Mouse (Mus musculus) megakaryocyte, embryonic 14.5 days (primary cell): Measurements from ENCODE around the gene Hipk2. TPM values are rescaled to one million over a fixed set of nuclear protein-coding genes. Genes with fewer than 3 reads are reported as not detected.
A peak's percentile ranks its signal among the peaks of the same experiment; 100 is the strongest.

ENCODE experiments used
- H3K27me3 ChIP-seq: replicated peaks from 2 replicates; pipeline ENCODE3; 2012; ENCODE audit warnings: inconsistent platforms
- H3K36me3 ChIP-seq: replicated peaks from 2 replicates; pipeline ENCODE3; 2012; ENCODE audit warnings: low read length, inconsistent platforms, mixed read lengths
- H3K4me1 ChIP-seq: 2 replicates; pipeline ENCODE4 v1.6.1; 2012; ENCODE audit warnings: inconsistent platforms
- H3K4me3 ChIP-seq: replicated peaks from 2 replicates; pipeline ENCODE3; 2012; ENCODE audit warnings: moderate library complexity, mild to moderate bottlenecking, inconsistent platforms
- H3K9me3 ChIP-seq: 2 replicates; pipeline ENCODE4 v1.6.1; 2012; ENCODE audit warnings: inconsistent platforms
- FLI1 ChIP-seq: IDR thresholded peaks from 2 replicates; pipeline ENCODE4 v1.6.1; 2012; ENCODE audit warnings: low read length, inconsistent platforms, mixed read lengths
- GATA1 ChIP-seq: IDR thresholded peaks from 3 replicates; pipeline ENCODE4 v1.6.1; 2012; ENCODE audit warnings: mixed read lengths, low read length, inconsistent platforms, borderline replicate concordance
- polyA plus RNA-seq: library from polyadenylated mRNA; stranded (reverse); fragments of >175 nt; gene quantifications from 2 replicates; pipeline ENCODE4 v1.2.3, GENCODE M21; 2012; ENCODE audit warnings: low replicate concordance; ENCODE audit not compliant: insufficient read depth

Gene Hipk2
- polyA plus RNA-seq, 1 experiment, result 102 TPM

DNA sequence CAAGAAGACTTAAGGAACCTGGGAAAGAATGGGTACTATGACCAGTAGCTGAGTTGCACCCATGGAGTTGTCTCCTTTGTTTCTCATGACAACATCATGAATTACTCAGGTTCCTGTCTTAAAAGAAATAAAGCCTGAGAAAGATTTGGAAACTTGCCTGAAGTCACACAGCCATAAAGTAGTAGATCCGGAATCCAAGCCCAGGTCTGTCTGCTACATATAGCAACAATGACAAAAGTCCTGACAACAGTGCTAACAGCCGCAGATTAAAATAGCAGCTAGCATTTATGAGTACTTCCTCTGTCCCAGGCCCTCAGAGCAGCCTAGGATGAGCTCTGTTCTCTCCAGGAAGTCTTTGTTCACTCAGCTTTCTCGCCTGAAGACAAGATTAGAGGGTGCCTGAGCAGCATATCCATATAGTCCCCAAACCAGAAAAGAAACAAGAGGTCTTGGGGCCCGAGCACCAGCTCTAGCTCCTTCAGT is 69.0 kb downstream of the Hipk2 start:
- no peak for TF ChIP-seq FLI1
- TF ChIP-seq GATA1, result no peak
- Histone ChIP-seq H3K27me3 (no peaks in the 10 kb centered on the region), H3K4me1 (peaks cover 100% of the 10 kb centered on the region), H3K9me3 (peaks cover 4% of the 10 kb centered on the region; the same call in 1 of the 2 replicates), H3K36me3 (peaks cover 88% of the 10 kb centered on the region), H3K4me3 (peak overlapping the region; percentile 83)

DNA sequence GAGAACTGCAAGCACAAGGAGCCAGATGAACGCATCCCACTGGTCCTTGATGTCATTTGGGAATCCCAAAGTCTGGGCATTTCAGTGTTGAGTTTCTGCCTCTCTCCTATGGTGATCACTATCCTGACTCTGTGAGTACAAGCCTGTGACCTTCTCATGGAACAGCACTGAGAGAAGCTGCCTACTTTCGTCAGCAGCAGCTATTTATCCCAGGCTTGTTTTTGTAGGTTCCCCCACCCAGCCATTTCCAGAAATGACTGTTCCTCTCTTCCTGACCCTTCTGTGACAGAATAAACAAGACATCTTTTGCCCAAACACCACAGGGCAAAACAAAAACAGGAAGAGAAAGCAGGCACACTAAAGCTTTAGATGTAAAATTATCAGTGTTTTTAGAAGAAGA is 70.4 kb downstream of the Hipk2 start:
- Histone ChIP-seq H3K27me3 (no peaks in the 10 kb centered on the region), H3K9me3 (peaks cover 4% of the 10 kb centered on the region; the same call in 1 of the 2 replicates), H3K4me3 (no peak overlapping the region), H3K36me3 (peaks cover 87% of the 10 kb centered on the region), H3K4me1 (peaks cover 100% of the 10 kb centered on the region)
- TF ChIP-seq FLI1 (no peak), GATA1 (no peak)

DNA sequence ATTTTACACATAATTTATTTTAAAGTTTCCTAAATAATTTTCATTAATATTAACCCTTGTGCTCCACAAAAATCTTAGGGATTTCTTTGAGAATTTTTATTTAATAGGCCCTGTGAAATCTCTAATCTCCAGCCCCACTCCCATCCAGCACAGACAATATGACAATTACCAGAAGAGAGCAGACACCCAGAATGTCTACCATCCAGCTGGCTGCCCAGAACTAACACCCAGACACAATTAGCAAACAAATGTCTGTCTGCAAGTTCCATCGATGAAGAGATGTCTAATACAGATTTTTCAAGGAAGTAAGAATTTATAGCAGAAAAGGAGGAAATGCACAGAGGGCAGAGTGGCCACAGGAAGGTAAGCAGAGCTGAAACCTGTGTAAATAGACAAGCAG is 74.7 kb downstream of the Hipk2 start:
- H3K4me3 ChIP-seq, result no peak overlapping the region
- TF ChIP-seq GATA1 (no peak), FLI1 (no peak)
- peaks cover 4% of the 10 kb centered on the region; the same call in 1 of the 2 replicates for H3K9me3 ChIP-seq
- peaks cover 100% of the 10 kb centered on the region for H3K4me1 ChIP-seq
- H3K27me3 ChIP-seq, result no peaks in the 10 kb centered on the region
- peaks cover 92% of the 10 kb centered on the region for H3K36me3 ChIP-seq

DNA sequence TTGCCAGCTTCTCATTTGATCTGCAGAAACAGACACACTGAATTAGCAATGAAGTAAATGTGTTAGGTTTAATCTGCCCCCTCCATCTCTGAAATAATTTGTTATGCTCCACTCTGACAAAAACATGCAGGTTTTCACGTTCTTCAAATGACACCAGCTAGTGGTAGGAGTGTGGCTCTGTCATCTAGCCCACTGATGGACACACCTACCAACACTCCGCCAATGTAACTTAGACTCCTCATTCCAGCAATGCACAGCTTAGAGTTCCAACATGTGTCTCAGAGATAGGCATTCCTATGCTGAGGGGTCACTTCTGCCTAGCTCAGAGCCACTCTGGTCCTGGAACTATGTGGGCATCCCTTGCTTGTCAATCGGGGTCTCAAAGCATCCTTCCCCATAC is 78.4 kb downstream of the Hipk2 start:
- Histone ChIP-seq H3K9me3 (no peaks in the 10 kb centered on the region), H3K4me1 (peaks cover 100% of the 10 kb centered on the region), H3K27me3 (no peaks in the 10 kb centered on the region), H3K4me3 (no peak overlapping the region), H3K36me3 (peaks cover 87% of the 10 kb centered on the region)
- TF ChIP-seq GATA1 (no peak), FLI1 (no peak)

DNA sequence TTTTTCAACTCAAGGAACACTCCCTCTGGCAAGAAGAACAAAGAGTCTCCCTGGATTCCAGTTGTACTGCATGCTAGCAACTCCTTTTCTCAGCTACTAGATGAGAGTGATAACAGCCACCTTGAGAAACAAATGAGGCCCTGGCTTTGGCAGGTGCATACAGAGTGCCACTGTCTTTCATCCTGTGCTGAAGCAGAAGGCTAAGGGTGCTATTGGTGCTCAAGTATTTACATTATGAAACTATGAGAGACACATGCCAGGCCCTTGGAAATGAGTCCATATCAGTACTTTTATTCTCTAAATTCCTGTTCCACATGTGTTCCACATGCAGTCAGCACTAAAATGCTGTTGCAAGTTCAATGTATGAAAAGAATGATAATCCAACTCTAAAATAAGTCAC is 79.0 kb downstream of the Hipk2 start:
- H3K4me3 ChIP-seq, result no peak overlapping the region
- peaks cover 87% of the 10 kb centered on the region for H3K36me3 ChIP-seq
- no peaks in the 10 kb centered on the region for H3K9me3 ChIP-seq
- no peaks in the 10 kb centered on the region for H3K27me3 ChIP-seq
- TF ChIP-seq GATA1 (no peak), FLI1 (no peak)
- peaks cover 98% of the 10 kb centered on the region for H3K4me1 ChIP-seq

DNA sequence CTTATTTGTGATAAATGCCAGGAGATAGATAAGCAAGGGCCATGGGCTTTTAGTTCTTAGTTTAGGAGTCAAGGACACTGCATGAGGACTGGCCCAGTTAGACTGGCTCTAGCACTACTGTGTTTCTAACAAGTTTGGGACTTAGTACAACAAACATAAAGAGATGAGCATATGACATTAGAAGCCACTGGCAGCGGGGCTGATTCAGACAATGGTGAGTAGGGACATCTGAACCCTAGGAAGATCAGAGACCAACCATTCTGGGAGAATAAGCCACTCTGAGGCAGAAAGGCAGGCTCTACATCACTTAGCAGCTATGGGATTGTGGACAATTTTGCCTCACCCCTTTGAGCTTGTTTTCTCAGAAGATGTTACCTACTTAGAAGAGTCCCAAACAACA is 79.6 kb downstream of the Hipk2 start:
- TF ChIP-seq FLI1, result no peak
- H3K4me3 ChIP-seq, result no peak overlapping the region
- H3K4me1 ChIP-seq, result peaks cover 96% of the 10 kb centered on the region
- H3K36me3 ChIP-seq, result peaks cover 88% of the 10 kb centered on the region
- no peaks in the 10 kb centered on the region for H3K9me3 ChIP-seq
- H3K27me3 ChIP-seq, result no peaks in the 10 kb centered on the region

DNA sequence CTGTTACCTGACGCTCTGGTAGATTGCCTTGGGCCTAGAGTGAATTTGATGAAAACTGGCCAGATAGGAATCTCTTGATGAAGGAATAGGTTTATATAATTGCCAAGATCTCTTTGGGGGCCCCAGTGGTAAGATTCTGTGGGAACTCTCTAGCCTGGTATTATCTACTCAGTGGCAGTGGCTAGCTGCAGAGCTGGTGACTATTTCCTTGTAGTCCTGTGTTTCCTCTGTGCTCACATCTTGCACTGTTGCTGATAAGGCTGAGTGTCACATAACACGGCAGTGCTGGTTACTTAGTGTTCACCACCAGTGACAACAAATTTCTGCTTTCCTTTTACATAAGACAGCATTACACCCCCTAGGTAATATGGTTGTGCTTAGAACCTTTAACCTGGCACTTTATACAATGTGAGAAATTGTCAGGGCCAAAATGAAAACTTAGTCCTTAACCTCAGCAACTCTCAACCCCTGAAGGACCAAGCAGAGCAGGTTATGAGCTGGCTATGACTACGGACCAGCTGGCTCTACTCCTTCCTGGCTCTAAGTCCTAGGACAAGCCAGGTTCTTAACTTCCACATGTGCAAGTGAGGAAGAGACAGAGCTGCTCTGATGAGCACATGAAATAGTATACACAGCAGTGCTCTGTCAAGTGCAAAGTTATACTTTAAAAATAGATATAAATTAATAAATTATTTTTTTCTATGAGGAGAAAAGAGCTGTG is 80.7 kb downstream of the Hipk2 start:
- H3K36me3 ChIP-seq, result peaks cover 86% of the 10 kb centered on the region

DNA sequence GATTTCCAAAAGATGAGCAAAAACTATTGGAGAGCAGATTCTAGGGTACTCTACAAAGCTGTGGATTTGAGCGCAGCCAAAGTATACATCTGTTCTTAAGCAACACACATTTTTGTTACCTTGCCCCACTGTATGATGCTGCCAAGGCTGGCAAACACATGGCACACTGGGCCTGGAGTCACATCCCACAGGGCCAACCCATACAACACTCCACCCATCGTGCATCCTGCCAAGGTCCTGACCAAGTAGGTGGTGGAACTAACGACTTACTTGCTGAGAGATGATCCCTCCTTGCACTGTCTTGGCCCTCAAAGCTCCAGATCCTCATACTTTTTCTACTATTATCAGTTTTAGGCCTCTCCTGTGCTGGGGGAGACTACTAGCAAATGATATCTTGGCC is 83.0 kb downstream of the Hipk2 start:
- H3K4me3 ChIP-seq, result peak overlapping the region; percentile 38
- H3K36me3 ChIP-seq, result peaks cover 84% of the 10 kb centered on the region
- H3K4me1 ChIP-seq, result peaks cover 93% of the 10 kb centered on the region

More for the DNA sequence above, 80.7 kb downstream of the Hipk2 start:
- no peaks in the 10 kb centered on the region for H3K9me3 ChIP-seq
- no peaks in the 10 kb centered on the region for H3K27me3 ChIP-seq
- TF ChIP-seq GATA1 (peak; percentile 87; the same call in 1 of the 3 replicates), FLI1 (no peak)
- H3K4me1 ChIP-seq, result peaks cover 93% of the 10 kb centered on the region
- H3K4me3 ChIP-seq, result peak overlapping the region; percentile 86

DNA sequence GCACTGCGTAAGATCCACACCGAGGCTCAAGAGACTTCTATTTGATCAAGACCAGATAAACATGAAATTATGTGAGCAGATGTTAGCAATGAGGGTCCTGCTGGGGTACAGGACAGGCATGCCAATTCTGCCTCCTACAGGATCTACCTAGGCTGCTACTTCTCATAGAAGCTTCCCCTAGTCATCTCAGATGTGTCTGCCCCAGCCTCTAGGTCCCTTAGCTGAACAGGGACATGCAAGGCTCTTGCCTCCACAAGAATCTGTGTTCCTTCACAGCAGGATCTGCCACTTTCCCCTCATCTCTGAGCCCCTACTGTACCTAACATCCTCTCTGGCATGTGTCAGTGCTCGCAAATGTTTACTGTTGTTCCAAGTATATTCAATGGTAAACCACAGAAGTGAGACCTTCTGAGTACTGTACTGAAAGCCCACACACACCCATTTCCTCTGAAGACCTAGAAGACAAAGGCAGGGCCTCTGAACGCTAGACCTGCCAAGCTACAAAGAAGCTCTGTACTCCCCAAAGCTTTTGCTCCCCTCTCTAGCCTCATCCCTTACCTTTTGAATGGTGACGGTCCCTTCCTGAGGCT is 86.6 kb downstream of the Hipk2 start:
- Histone ChIP-seq H3K9me3 (no peaks in the 10 kb centered on the region), H3K36me3 (peaks cover 69% of the 10 kb centered on the region), H3K4me1 (peaks cover 93% of the 10 kb centered on the region), H3K27me3 (no peaks in the 10 kb centered on the region), H3K4me3 (peak overlapping the region; percentile 26)
- TF ChIP-seq GATA1 (no peak), FLI1 (no peak)

More for the DNA sequence above, 83.0 kb downstream of the Hipk2 start:
- Histone ChIP-seq H3K27me3 (no peaks in the 10 kb centered on the region), H3K9me3 (no peaks in the 10 kb centered on the region)
- TF ChIP-seq FLI1, result no peak
- TF ChIP-seq GATA1, result no peak

DNA sequence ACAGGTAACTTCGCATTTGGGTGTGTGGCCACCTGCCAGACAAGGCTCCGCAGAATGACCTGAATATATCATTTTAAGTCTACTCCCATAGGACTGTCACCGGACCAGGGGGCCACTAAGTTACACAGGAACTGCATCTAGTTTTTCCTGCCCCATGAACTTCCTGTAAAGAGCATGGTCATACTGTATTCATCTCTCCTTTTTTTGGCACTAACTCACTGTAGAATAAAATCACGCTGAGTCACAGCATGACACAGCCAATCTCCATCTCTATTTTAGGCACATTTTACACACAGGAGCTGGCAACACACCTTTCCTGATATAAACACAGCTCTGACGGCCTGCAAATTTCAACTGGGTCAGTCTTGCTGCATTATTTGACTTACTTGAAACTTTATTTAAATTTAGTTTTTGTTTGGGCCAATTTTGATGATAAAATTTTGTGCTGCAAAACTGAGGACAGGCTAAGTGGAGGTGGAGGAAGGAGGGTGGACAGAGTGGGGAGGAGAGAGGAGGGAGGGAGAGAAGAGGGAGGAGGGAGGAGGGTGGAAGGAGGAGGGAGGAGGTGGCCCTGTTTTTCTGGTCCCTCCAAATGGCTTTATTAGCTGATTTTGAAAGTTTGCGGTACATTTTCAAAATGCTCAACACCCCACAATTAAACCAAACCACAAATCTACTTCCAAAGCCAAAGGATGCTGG is 88.0 kb downstream of the Hipk2 start:
- Histone ChIP-seq H3K27me3 (no peaks in the 10 kb centered on the region), H3K4me1 (peaks cover 90% of the 10 kb centered on the region), H3K9me3 (no peaks in the 10 kb centered on the region), H3K36me3 (peaks cover 61% of the 10 kb centered on the region), H3K4me3 (no peak overlapping the region)
- TF ChIP-seq GATA1 (no peak), FLI1 (no peak)
